Mouse (Mus musculus) adrenal gland, adult 8-10 months (tissue): ENCODE results near the gene Myo16. TPM values are rescaled to one million over a fixed set of nuclear protein-coding genes. Genes with fewer than 3 reads are reported as not detected.

ENCODE experiments used
- DNase-seq: peaks from one replicate; pipeline ENCODE4 v3.0.0; 2022
- total RNA-seq, 4 experiments: library from RNA; stranded (reverse); gene quantifications; 2 replicates each; pipeline ENCODE4 v1.2.4; 2022

The Myo16 gene
- total RNA-seq: under 1 TPM; 0.09 to 0.38 (median 0.19) TPM

DNA sequence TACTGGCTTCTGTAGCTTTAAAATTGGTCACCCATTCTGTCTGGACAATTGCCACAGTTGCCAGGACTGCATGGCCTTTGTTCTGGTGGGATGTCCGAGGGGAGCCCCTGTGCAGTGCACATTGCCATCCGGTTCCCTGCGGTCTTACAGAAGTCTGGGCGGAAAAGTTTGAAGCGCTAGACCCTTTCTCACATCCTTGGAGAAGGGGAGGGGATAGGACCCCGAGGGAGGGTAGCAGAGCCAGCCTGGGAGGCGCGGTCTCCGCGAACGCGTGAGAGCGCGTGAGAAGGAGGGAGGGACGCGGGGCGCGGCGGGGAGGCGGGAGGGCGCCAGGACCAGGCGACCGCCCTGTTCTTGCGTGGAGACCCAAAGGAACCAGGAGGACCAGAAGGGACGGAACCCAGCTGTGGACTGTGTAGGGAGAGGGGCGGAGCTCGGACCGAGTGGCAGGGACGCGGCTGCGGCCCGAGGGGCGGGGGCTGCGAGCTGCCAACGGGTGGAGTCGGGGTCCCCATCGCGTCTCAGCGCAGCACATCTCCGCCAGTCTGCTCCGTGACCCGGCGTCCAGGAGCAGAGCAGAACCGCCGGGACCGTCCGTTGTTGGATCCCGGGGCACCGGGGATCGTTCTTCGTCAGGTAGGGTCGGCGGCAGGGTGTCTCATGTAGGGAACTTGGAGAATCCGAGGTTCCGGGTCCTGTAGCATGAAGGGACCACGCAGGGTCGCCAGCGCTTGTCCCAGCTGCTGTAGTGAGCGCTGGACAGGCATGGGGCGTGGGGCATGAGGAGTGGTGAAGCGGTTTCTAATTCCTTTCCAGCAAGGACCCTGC, at the start of gene Myo16:
Gene Myo16 (plus strand): TSS at position 301 of the 828 bp plus-strand sequence.
- DNase-seq: no peak

DNA sequence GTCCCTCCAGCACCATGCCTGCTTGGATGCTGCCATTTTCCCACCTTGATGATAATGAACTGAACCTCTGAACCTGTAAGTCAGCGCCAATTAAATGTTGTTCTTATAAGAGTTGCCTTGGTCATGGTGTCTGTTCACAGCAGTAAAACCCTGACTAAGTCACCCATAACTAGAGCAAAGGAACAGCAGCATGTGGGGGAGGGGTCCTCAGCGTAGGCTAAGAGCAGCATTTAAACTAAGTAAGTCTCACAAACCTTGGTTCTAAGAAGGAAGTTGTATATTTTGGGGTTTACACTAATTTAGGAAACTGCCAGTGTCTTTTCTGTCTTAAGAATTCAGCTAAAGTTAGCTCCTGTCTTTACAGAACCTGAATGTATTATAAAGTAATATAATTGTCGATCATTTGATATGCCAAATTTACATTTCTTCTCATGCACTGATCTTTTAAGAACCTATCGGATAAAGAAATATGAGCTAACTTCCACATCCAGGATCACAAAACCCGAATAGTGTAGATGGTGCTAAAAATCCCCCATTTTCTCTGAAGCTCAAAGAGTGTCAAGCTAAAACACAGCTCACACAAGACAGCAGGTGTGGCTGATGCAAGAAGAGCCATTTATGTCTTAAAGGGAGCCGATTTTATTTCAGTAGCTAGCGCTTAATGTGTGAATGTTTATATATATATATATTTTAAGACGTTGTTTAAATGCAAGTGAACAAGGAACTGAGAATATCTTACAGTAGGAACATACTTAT, 45.0 kb upstream of the Myo16 start:
- no peak for DNase-seq

DNA sequence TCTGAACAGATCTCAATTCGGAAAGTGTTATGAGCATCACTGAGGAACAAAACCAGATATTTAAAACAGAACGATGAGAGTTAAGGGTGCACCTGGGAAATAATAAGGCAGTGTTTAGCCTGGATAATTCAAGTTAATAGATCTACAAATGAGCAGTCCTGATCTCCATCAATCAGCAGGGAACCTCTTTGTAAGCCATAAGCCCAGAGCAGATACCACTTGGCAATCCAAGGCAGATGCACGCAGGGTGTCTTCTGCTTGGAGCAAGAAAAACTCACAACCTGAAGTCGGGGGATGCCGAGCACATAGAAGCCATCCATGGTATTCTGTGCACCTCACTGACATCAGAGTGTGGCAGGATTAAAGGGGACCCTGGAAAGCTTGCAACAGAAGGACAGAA, 31.0 kb upstream of the Myo16 start:
- DNase-seq: no peak

DNA sequence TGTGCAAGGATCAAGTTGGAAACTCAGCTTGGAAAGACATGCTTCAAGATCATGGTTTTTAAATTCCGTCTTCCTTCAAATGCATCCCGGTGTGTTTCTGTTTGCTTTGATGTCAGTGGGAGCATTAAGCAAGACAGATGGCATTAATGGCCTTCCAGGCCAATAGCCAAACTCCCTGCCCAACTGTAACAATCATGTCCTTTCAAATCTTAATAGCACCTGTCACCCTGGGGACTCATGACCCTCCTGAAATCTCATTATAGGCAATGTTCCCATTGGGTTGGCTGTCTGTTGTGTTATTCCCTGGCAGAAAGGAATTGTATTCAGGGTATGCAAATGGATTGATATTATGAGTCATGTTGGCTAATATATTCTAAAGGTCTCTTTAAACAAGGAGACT, 30.3 kb upstream of the Myo16 start:
- no peak for DNase-seq

DNA sequence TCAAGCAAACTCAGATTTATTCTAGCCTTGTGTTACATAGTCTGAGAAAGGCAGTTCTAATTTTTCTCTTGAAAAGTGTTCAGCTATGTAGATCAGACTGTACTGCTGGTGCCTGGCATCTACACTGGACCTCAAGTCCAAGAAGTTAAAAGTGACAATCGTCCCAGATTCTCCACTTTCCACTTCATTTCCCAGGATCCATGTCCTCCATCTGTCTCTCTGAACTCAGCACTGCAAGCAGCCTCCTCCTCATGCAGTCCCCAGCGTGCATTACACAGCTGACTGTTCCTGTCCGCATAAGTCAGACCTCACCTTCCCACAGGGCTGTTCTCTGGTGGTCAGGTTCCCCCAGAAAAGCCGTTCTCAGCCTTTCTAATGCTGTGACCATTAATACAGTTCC, 28.0 kb upstream of the Myo16 start:
- no peak for DNase-seq

DNA sequence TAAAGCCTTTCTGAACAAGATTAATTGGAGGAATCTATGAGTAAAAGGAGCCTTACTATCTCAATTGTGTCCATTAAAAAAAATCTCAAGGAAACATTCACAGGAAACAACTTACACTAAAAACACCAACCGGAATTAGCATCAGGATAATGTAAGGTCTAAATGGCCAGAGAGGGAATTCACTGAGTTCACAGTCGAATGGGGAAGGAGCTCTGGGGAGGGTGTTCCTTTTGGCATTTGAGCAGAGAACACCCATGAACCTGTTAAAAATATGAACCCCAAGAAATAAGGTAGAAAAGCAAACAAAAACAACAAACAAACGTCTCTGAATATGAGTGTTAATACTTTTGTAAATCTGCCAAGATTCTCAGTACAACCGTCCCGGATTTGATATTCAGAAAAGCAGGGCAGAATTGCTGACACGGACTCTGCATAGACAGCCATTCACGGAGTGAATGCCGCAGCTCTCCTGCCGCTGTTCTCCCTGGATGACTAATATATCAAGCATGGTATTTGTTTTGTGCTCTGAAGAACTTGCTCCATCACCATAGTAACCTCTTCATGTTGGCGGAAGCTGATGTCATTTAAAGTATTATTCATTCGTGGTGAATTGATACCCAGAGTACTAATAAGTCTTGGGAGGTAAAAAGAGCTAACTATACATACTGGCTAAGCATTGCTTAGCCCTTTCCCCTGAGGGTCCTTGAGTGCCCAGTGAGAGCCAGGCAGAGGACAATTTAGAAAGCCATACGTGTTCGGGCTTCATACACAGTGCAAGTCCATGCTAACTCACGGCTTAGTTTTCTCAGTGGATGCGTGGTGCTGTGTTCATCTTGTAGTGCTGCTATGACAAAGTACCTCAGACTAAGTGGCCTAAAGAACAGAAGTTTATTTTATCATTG, 22.9 kb upstream of the Myo16 start:
- no peak for DNase-seq

GRCm38 (mm10) chr8:10139536-10139935, 14.2 kb upstream of the Myo16 start:
- no peak for DNase-seq

DNA sequence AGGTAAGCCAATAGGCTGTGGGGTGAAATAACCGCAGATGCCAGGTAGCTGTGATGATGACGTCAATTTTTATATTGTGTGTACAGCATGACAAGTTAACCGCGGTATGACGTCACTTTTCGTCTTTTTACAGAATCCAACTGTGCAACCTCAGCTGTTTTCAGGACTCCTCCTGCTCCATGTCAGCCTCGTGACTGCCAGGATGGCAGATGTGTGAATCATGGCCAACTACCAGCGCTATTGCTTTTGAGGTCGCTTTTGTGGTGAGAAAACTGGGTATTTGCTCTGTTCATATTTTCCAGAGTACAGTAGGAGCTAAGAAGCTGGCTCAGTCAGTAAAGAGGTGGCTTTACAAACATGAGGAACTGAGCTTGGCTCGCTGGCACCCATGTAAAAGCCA, 9.8 kb upstream of the Myo16 start:
- no peak for DNase-seq

DNA sequence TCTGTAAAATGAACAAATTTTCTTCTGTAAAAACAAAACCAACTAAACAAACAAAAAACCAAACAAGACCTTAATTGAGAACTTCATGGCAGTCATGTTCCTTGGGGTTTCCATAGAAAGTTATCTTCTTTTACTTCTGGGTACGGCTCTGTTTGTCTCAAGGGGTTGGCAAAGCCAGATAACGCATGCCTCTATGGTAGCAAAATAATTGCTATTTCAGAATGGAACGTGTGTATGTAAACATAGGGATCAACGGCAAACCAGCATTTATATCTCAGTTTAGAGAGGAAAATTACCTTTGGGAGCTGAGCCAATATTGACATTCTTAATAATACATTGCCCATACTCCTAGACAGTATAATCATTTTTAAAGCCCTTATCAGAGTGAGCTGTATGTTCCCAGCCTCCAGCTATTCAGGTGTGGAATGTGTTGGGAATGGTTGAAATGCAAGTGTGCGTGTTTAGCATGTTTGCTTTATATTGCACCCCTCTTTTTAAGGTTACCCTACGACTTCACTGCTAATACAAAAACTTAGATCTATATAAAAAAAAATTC, 1.9 kb upstream of the Myo16 start:
- no peak for DNase-seq

GRCm38 (mm10) chr8:10154439-10154745, 681 bp downstream of the Myo16 start:
- no peak for DNase-seq

DNA sequence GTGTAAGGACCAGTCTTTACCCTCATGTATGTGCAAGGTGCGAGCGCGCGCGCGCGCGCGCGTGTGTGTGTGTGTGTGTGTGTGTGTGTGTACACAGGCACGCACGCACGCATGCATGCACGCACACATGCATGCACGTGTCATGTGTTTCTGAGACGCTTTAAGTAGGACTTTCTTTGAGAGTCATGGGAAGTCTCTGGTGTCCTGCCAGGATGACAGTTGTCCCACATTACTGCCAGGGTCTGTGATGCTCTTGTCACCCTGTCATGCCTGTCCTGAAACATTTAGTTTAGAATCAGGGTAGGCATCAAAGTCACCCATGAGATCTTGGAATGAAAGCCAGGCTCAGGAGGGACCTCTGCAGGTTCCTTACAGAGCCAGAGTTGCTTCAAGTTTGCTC, 1.4 kb downstream of the Myo16 start:
- DNase-seq: no peak

DNA sequence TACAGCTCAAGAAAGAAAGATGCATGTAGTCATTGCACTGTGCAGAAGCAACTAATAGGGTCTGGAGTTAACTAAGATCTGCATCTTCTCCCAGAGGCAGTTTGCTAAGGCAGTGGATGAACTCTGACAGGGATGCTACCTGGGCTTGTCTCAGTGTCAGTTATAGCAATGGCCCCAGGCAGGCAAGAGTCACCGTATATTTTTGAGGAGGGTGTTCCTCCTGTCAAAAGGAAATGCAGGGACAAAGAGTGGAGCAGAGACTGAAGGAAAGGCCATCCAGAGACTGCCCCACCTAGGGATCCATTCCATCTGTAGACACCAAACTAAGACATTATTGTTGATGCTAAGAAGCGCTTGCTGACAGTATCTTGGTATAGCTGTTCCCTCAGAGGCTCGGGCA, 7.4 kb downstream of the Myo16 start:
- DNase-seq: no peak

GRCm38 (mm10) chr8:10164959-10165358, 11.2 kb downstream of the Myo16 start:
- DNase-seq: no peak

DNA sequence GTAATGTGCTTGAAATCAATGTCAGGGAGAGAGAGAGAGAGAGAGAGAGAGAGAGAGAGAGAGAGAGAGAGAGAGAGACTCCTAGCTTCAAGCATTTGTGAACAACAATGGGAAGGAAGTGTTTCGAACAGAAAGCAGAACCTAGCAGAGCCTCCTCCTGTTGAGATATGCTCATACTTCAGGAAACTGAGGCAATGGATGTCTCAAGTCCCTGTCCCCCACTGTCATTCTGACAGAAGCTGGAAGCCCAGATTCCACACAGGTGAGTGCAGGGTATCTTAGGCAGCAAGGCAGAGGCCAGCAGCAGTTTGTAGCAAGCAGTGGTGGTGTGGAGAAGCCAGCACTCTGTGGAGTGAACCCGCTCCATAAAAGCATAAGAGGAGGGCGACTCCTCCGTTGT, 14.6 kb downstream of the Myo16 start:
- DNase-seq: no peak

GRCm38 (mm10) chr8:10169894-10170293, 16.2 kb downstream of the Myo16 start:
- no peak for DNase-seq

DNA sequence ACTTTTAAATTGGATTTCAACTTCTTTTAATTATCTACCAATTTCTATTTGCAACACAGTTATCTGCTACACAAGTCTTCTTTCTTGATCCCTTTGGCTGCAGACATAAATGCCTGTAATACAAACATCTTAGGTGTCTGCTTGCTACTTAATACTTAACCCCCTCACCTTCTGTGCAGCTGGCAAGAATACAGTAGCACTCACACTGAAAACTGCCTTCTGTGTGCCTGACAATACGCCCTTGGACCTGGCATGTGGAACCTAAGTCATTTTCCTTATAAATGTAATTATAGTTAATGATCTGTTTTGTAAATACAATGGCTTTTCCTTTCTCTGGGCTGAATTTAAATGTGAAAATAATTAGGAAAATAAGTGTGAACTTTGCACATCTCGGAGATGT, 17.6 kb downstream of the Myo16 start:
- DNase-seq: no peak

DNA sequence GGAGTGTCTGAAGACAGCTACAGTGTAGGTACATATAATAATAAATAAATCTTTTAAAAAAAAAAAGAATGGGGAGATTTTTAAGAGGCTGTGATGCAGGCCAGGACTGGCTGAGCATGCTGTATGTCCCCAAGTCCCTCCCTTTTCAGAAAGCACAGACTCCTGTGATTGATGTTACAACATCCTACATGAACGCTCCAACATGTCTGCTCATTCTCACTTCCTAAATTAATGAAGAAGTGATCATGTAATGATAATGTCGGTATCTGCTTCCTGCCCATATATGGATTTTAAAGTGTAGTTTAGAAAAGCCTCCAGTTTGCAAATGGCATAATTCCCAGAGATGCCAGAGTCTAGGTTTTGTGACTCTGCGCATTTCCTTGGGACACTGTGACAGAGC, 18.6 kb downstream of the Myo16 start:
- no peak for DNase-seq

DNA sequence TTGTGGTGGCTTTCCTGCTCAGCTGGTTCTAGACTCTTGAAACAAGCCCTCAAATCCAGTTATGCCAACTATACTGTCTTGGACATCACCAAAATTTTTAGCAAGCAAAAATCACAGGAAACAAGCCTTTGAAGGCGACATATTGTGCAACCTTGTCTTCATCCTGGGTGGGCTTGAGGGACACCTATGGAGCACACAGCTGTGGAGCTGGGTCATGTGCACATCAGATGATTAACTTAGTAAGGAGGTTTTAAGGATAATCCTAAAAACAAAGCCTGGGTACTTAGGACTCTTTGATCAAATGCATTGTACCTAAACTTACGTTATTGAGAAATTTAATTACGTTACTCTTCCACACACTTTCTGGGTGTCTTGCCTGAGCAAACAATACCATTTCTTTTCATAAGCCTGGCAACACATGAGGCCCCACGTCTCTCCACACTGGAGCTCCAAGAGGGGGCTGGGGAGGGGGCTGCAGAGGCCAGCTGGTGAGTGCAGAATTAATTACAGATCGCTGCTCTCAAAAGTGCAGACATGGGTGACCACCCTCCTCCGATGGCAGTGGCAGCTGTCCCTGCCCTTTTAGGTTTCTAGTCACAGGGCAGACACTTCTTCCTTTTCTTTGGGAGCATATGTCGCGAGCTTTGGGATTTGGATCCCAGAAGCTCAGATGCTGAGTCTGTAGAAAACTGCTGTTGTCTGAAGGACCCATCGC, 19.5 kb downstream of the Myo16 start:
- no peak for DNase-seq

- DNase-seq: no peak
These were observed 20.6 kb downstream of the Myo16 start for GRCm38 (mm10) chr8:10174201-10174840.

DNA sequence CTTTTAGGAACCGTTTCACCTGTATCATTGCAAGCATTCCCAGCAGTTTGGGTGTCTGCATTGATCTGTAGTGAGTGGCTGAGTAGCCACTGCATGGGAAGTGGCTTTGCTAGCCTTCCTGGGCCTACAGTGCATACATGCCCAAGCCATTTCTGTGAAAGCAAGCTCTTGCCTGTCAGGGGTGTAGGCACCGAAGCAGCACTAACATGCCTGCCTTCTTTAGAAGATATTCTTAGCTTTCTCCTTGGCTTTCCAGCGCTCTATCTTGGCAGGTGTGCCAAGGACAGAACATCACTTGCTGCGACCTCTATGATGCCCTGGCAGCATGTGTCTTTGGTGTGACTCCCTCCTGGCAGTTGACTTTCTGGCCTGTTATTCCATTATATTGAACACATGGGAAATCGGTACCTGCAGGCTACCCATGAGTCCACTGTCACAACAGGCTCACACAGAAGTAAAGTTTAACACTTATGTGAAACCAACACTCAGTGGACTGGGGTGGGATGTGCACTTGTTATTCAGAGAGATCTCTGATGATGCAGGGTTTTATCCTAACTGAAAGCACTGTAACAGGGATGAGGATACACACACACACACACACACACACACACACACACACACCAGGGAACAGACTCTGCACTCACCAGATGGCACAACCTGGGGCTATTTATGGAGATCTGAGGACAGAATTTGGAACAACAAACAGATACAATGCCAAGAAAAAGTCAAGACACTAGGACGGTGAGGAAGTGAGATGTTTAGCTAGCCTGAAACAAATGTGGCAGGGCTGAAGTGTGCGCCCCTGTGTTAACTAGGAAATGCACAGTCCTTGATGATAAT, 21.4 kb downstream of the Myo16 start:
- DNase-seq: no peak

GRCm38 (mm10) chr8:10175976-10176375, 22.3 kb downstream of the Myo16 start:
- no peak for DNase-seq
